Mouse (Mus musculus) heart, embryonic 15.5 days (tissue): ENCODE measurements around the gene Il5. TPM values are rescaled to one million over a fixed set of nuclear protein-coding genes. Genes with fewer than 3 reads are reported as not detected.
"Not testable (repeated sequence)": the region's sequence is repeated elsewhere in the genome, so short reads cannot be mapped to it uniquely, and the experiment has no call there.

Source experiments
- ATAC-seq: fragments of 200-750 bp; cut with Nextera tagmentation; replicated peaks from 2 replicates; pipeline ENCODE4 v1.8.0; 2017; ENCODE audit warnings: low read depth, moderate TSS enrichment; ENCODE audit not compliant: insufficient number of reproducible peaks, insufficient read depth, low FRiP score
- H3K27ac ChIP-seq: fragments of 300-500 bp; sonication (generic); 2 replicates; pipeline ENCODE4 v1.5.1; 2015; ENCODE audit warnings: mild to moderate bottlenecking, inconsistent platforms
- H3K27me3 ChIP-seq: fragments of 300-500 bp; sonication (generic); 2 replicates; pipeline ENCODE4 v1.6.1; 2015; ENCODE audit warnings: inconsistent platforms
- H3K36me3 ChIP-seq: fragments of 300-500 bp; sonication (generic); 2 replicates; pipeline ENCODE4 v1.6.1; 2015; ENCODE audit warnings: mild to moderate bottlenecking, inconsistent platforms
- H3K4me1 ChIP-seq: fragments of 300-500 bp; sonication (generic); replicated peaks from 2 replicates; pipeline ENCODE4 v1.6.1; 2015; ENCODE audit warnings: inconsistent platforms
- H3K4me2 ChIP-seq: fragments of 300-500 bp; sonication (generic); 2 replicates; pipeline ENCODE4 v1.6.1; 2015; ENCODE audit warnings: inconsistent platforms, mild to moderate bottlenecking, moderate library complexity
- H3K4me3 ChIP-seq: fragments of 300-500 bp; sonication (generic); 2 replicates; pipeline ENCODE4 v1.5.1; 2015; ENCODE audit warnings: mild to moderate bottlenecking, inconsistent platforms
- H3K9ac ChIP-seq: fragments of 300-500 bp; sonication (generic); 2 replicates; pipeline ENCODE4 v1.6.1; 2015; ENCODE audit warnings: mild to moderate bottlenecking, inconsistent platforms
- H3K9me3 ChIP-seq: fragments of 300-500 bp; sonication (generic); replicated peaks from 2 replicates; pipeline ENCODE4 v1.6.1; 2016; ENCODE audit warnings: inconsistent platforms
- WGBS: fragments of 180-500 bp; shearing (Covaris S2); methylation state at CpG from one replicate; pipeline ENCODE4 v1.1.7; 2015; ENCODE audit warnings: mixed read lengths; 5-methylcytosine and 5-hydroxymethylcytosine counted together
- polyA plus RNA-seq: library from polyadenylated mRNA; unstranded; fragments of >200 nt; fragmentation: Nextera tagmentation; extraction: Ambion mirVana; gene quantifications from 2 replicates; pipeline ENCODE4 v1.2.1, GENCODE M21; 2015

Il5 gene
- polyA plus RNA-seq, 1 experiment from 2014 or later: not detected

DNA sequence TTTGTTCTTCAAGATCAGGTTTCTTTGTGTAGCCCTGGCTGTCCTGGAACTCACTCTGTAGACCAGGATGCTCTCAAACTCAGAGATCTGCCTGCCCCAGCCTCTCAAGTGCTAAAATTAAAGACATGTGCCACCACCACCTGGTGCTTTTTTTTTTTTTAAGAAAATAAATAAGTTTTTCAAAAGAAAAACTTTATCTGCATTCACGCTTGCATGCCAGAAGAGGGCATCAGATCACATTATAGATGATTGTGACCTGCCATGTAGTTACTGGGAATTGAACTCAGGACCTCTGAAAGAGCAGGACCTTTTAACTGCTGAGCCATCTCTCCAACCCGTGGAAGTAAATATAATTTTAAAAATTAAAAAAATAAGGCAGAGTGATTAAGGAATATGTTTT is 24.7 kb downstream of the Il5 start:
- no peak for ATAC-seq
- Histone ChIP-seq H3K36me3 (no peaks in the 10 kb centered on the region), H3K27ac (no peak overlapping the region), H3K27me3 (no peaks in the 10 kb centered on the region), H3K9ac (no peak overlapping the region), H3K4me1 (no peaks in the 10 kb centered on the region), H3K4me2 (no peak overlapping the region), H3K9me3 (no peaks in the 10 kb centered on the region), H3K4me3 (no peak overlapping the region)
- WGBS: 80% methylated on average over 2 of the region's 2 CpGs

DNA sequence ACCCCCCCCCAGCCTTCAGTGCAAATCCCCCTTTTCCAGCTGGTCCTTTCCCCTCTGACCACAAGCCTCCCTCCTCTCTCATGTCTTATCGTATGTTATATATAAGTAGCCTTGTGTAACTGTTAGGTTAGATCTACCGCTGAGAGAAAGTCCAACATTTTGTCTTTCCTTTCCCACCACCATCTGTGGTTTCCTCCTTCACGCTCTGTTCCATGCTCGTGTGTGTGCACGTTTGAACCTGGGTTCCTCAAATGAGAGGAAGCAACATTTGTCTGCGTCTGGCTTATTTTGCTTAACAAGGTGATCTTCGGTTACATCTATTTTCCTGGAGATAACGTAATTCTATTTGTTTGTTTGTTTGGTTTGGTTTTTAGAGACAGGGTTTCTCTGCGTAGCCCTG is 27.4 kb downstream of the Il5 start:
- H3K4me1 ChIP-seq: no peaks in the 10 kb centered on the region
- no peak overlapping the region for H3K27ac ChIP-seq
- H3K27me3 ChIP-seq: no peaks in the 10 kb centered on the region
- H3K36me3 ChIP-seq: no peaks in the 10 kb centered on the region
- ATAC-seq: no peak
- H3K9ac ChIP-seq: no peak overlapping the region
- WGBS: 80% methylated on average over 9 of the region's 9 CpGs
- no peaks in the 10 kb centered on the region for H3K9me3 ChIP-seq
- no peak overlapping the region for H3K4me3 ChIP-seq
- no peak overlapping the region for H3K4me2 ChIP-seq

DNA sequence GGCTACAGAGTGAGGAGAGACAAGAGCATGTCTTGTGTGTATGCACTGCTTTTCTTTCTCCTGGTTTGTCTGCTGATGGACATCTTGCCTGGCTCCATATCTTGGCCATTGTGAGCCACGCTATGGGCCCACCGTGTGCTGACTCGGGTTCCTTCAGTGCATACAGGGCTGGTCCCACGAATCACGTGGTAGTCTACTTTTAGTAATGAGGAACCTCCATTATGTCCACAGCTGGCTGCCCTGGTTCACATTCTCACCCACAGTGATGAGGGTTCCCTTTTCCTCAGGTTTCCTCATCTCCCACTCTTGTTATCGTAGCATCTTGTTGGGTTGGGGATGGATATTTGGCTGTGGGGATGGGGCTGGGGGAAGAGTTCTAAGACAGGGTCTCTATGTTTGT is 28.0 kb downstream of the Il5 start:
- Histone ChIP-seq H3K4me3 (no peak overlapping the region), H3K4me2 (no peak overlapping the region), H3K9ac (no peak overlapping the region), H3K27me3 (no peaks in the 10 kb centered on the region), H3K36me3 (no peaks in the 10 kb centered on the region), H3K4me1 (no peaks in the 10 kb centered on the region), H3K27ac (no peak overlapping the region), H3K9me3 (no peaks in the 10 kb centered on the region)
- 84% methylated on average over 6 of the region's 6 CpGs for WGBS
- ATAC-seq: no peak

DNA sequence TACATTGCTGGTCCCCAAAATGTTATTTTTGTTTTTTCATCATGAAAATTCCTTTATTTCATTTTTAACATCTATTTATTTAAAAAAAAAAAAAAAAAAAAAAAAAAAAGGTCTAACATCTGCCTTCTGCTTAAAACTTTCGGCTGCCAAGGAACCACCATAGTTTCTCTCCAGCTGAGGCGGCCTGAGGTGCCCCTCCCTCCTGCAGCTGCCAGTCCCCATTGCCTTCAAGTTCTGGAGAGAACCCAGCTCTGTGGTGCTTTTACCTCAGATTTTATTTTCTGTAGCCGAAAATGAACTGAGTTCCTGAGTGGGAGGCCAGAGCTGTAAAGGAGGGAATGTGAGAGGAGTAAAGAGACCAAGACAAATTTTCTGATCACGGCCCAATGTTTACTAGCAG is 28.7 kb downstream of the Il5 start:
- 76% methylated on average over 4 of the region's 4 CpGs for WGBS
- H3K36me3 ChIP-seq: no peaks in the 10 kb centered on the region
- no peak overlapping the region for H3K9ac ChIP-seq
- no peak overlapping the region for H3K4me2 ChIP-seq
- no peaks in the 10 kb centered on the region for H3K9me3 ChIP-seq
- H3K27me3 ChIP-seq: no peaks in the 10 kb centered on the region
- ATAC-seq: no peak
- H3K27ac ChIP-seq: no peak overlapping the region
- H3K4me3 ChIP-seq: no peak overlapping the region
- H3K4me1 ChIP-seq: no peaks in the 10 kb centered on the region

DNA sequence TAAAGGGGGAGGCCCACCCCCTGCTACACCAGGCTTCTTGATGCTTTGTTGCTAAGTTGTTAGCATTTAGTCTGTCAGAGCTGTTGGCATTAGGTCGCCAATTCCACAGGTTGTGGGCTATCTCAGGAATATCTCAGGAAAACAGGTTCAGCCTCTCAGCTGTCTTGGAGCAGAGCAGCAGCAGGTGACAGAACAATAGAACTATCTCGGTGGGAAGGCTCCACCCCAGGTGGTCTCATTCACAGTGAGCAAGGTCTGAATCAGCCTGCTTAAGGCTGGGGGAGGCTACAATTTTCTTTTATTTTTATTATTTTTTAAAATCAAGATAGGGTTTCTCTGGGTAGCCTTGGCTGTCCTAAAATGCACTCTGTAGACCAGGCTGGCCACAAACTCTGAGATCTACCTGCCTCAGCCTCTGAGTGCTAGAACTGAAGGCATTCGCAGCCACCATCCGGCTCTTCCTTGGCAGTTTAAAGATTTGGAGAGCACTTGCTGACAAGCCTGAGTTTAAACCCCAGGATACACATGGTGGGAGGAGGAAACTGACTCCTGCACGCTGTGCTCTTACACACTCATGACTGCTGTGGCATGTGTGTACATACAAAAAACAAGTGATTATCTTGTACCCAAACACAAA is 29.2 kb downstream of the Il5 start:
- Histone ChIP-seq H3K36me3 (no peaks in the 10 kb centered on the region), H3K9ac (no peak overlapping the region), H3K4me1 (no peaks in the 10 kb centered on the region), H3K27me3 (no peaks in the 10 kb centered on the region), H3K4me2 (no peak overlapping the region), H3K27ac (no peak overlapping the region), H3K4me3 (no peak overlapping the region), H3K9me3 (no peaks in the 10 kb centered on the region)
- WGBS: 54% methylated on average over 5 of the region's 5 CpGs
- no peak for ATAC-seq

- peaks cover 19% of the 10 kb centered on the region for H3K4me1 ChIP-seq
- no peak overlapping the region for H3K27ac ChIP-seq
- no peak overlapping the region for H3K9ac ChIP-seq
- no peaks in the 10 kb centered on the region for H3K27me3 ChIP-seq
- no peak overlapping the region for H3K4me3 ChIP-seq
- ATAC-seq: no peak
- H3K4me2 ChIP-seq: no peak overlapping the region
- H3K36me3 ChIP-seq: no peaks in the 10 kb centered on the region
- H3K9me3 ChIP-seq: no peaks in the 10 kb centered on the region
- WGBS: 79% methylated on average over 12 of the region's 12 CpGs
These were observed 34.5 kb downstream of the Il5 start for GRCm38 (mm10) chr11:53755011-53755595.

GRCm38 (mm10) chr11:53757612-53758011 is 37.0 kb downstream of the Il5 start:
- WGBS: 82% methylated on average over 4 of the region's 4 CpGs
- Histone ChIP-seq H3K4me2 (no peak overlapping the region), H3K27ac (no peak overlapping the region), H3K4me1 (peaks cover 36% of the 10 kb centered on the region), H3K9ac (no peak overlapping the region), H3K36me3 (no peaks in the 10 kb centered on the region), H3K4me3 (no peak overlapping the region), H3K9me3 (no peaks in the 10 kb centered on the region), H3K27me3 (no peaks in the 10 kb centered on the region)
- no peak for ATAC-seq

DNA sequence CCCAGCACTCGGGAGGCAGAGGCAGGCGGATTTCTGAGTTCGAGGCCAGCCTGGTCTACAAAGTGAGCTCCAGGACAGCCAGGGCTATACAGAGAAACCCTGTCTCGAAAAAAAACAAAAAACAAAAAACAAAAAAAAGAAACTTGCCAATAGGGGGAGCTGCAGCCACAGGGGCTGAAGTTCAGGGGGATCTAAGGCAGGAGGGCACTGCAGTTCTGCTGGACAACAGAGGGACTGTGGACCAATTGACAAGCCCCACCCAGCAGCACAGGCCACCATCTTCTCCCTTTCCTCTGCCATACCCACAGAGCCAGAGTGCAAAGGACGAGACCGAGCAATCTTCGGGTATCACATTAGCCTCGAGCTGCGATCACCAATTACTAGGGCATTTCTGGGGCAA is 37.4 kb downstream of the Il5 start:
- not testable (repeated sequence) for H3K9me3 ChIP-seq, H3K27me3 ChIP-seq, H3K9ac ChIP-seq, ATAC-seq, H3K27ac ChIP-seq, H3K4me2 ChIP-seq, H3K36me3 ChIP-seq, H3K4me3 ChIP-seq
- H3K4me1 ChIP-seq: peaks cover 40% of the 10 kb centered on the region
- 80% methylated on average over 9 of the region's 9 CpGs for WGBS

- Histone ChIP-seq H3K4me1 (peaks cover 49% of the 10 kb centered on the region), H3K27ac (peak overlapping the region; percentile 32; the same call in 1 of the 2 replicates), H3K9me3 (no peaks in the 10 kb centered on the region), H3K4me3 (no peak overlapping the region), H3K27me3 (no peaks in the 10 kb centered on the region), H3K9ac (no peak overlapping the region), H3K36me3 (no peaks in the 10 kb centered on the region), H3K4me2 (no peak overlapping the region)
- WGBS: 36% methylated on average over 6 of the region's 6 CpGs
- ATAC-seq: no peak
These were observed 38.3 kb downstream of the Il5 start for GRCm38 (mm10) chr11:53758791-53759351.

GRCm38 (mm10) chr11:53759545-53760406 is 39.2 kb downstream of the Il5 start:
- Histone ChIP-seq H3K27ac (peak overlapping the region; percentile 32), H3K4me3 (peak overlapping the region; percentile 9; the same call in 1 of the 2 replicates), H3K4me1 (peaks cover 58% of the 10 kb centered on the region), H3K36me3 (no peaks in the 10 kb centered on the region), H3K4me2 (peak overlapping the region; percentile 32), H3K9ac (no peak overlapping the region), H3K9me3 (no peaks in the 10 kb centered on the region), H3K27me3 (no peaks in the 10 kb centered on the region)
- no peak for ATAC-seq
- WGBS: 20% methylated on average over 22 of the region's 22 CpGs

DNA sequence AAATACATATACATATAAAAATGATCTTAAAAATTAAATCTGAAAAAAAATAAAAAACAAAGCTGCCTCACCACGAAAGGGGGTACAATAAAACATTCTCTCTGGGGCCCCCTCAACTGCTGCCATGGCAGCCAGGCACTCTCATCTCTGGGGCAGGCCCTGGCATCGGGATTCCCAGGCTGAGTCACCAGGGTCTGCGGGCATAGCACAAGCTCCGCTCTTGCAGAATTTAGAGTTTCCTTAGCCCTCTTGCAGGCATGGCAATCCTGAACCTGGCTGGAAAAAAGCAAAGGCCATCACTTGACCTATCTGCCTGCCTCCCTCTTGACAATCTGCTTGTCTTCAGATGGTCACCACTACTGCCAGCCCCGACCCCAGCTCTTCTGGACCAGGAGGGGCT is 40.7 kb downstream of the Il5 start:
- H3K27me3 ChIP-seq: no peaks in the 10 kb centered on the region
- no peak overlapping the region for H3K4me2 ChIP-seq
- peak overlapping the region; percentile 93 for H3K27ac ChIP-seq
- H3K9ac ChIP-seq: no peak overlapping the region
- H3K4me3 ChIP-seq: no peak overlapping the region
- no peaks in the 10 kb centered on the region for H3K9me3 ChIP-seq
- ATAC-seq: no peak
- H3K4me1 ChIP-seq: peaks cover 59% of the 10 kb centered on the region
- no peaks in the 10 kb centered on the region for H3K36me3 ChIP-seq
- 70% methylated on average over 5 of the region's 5 CpGs for WGBS
